21 mouse cellular contexts compared by ENCODE assay signal in the genomic region with DNA sequence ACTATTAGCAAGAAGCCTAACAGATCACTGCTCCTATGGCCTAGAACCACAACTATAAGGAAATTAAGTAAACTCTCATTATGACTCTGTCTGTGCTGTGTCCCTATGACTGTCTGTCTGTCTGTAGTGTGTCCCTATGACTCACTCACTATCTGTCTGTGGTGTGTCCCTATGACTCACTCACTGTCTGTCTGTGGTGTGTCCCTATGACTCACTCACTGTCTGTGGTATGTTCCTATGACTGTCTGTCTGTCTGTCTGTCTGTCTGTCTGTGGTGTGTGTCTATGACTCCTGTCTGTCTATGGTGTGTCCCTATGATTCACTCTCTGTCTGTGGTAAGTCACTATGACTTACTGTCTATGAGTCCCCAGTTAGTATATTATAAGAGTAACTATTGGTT. TPM values are rescaled to one million over a fixed set of nuclear protein-coding genes. Genes with fewer than 3 reads are reported as not detected.
DNase-seq lines count a peak whose midpoint lies in the region; ATAC-seq and TF ChIP-seq lines count a peak whose summit lies in the region.
"Had no signal": no experiment of that assay in that cellular context is flagged by ENCODE, and none has a peak within 500 bp of the region (broad histone marks: within the 10 kb centered on the region; RNA-seq: fewer than 3 reads in every experiment).

No protein-coding gene starts in this region.

- ATAC-seq in lung, postnatal 0 days, result peak; percentile 55
- no peak for ATAC-seq in Patski
- ATAC-seq in inflammation-experienced regulatory T-cells, adult 6 months, result peak; percentile 89

- H3K9me3 ChIP-seq in lung, postnatal 0 days (ENCODE audit: low read length), result no peaks in the 10 kb centered on the region
- H3K9me3 ChIP-seq: embryonic facial prominence, embryonic 12.5 days; limb, embryonic 13.5 days had no signal

- in situ Hi-C loops in Patski (cut with MboI; ENCODE audit: low pct_unique_long_range_greater_than_20kb), result no loop called here

- no peak overlapping the region for H3K4me2 ChIP-seq in lung, postnatal 0 days (replicated peaks; ENCODE audit: low read depth, low read length)
- H3K4me2 ChIP-seq: embryonic facial prominence, embryonic 12.5 days; limb, embryonic 13.5 days had no signal

- no peak for DNase-seq in lung, postnatal 0 days (ENCODE audit: low spot score)
- DNase-seq in lung, postnatal 25 days (ENCODE audit: low spot score), result no peak
- peak; percentile 34 for DNase-seq in Patski (ENCODE audit: low read depth, low spot score)
- no peak for DNase-seq in kidney, postnatal 14 days
- no peak for DNase-seq in left cerebral cortex, postnatal 14 days (ENCODE audit: low spot score in 2 of 2)
- no peak for DNase-seq in left cerebral cortex, adult 18-20 months (ENCODE audit: low spot score in 2 of 2)
- DNase-seq: cerebellum, postnatal 10 days; heart, postnatal 4 days; kidney, adult 11 months; kidney, postnatal 36 days; lung, adult 18-20 months; right cerebral cortex, adult 18-20 months had no signal

- H3K27ac ChIP-seq in lung, postnatal 0 days (ENCODE audit: low read length), result no peak overlapping the region
- H3K27ac ChIP-seq: embryonic facial prominence, embryonic 12.5 days; limb, embryonic 13.5 days had no signal

- TF ChIP-seq CTCF in lung, postnatal 0 days (IDR thresholded peaks at IDR 0.05), result no peak
- TF ChIP-seq CTCF in Patski (IDR thresholded peaks at IDR 0.05), result no peak

- peaks cover 27% of the 10 kb centered on the region for H3K36me3 ChIP-seq in lung, postnatal 0 days (ENCODE audit: insufficient read depth, low read length)

- H3K27me3 ChIP-seq in lung, postnatal 0 days (replicated peaks; ENCODE audit: insufficient read depth, low read length), result no peaks in the 10 kb centered on the region
- H3K27me3 ChIP-seq in Patski, result no peaks in the 10 kb centered on the region
- H3K27me3 ChIP-seq: embryonic facial prominence, embryonic 12.5 days; limb, embryonic 13.5 days had no signal

- no peaks in the 10 kb centered on the region for H3K4me1 ChIP-seq in lung, postnatal 0 days (ENCODE audit: insufficient read depth, low read depth, low read length)
- H3K4me1 ChIP-seq: embryonic facial prominence, embryonic 12.5 days had no signal

- CTCF ChIA-PET in Patski (lab: Charles Lee), result no interaction called here

- no peak overlapping the region for H3K4me3 ChIP-seq in lung, postnatal 0 days (ENCODE audit: low read depth, low read length)
- H3K4me3 ChIP-seq: embryonic facial prominence, embryonic 12.5 days; limb, embryonic 13.5 days had no signal

- no peak overlapping the region for H3K9ac ChIP-seq in lung, postnatal 0 days (replicated peaks; ENCODE audit: low read depth)
- H3K9ac ChIP-seq: embryonic facial prominence, embryonic 12.5 days; limb, embryonic 13.5 days had no signal

- peak; percentile 19; the same call in 1 of the 2 replicates for TF ChIP-seq EP300 in lung, postnatal 0 days (IDR thresholded peaks at IDR 0.05)

- intact Hi-C loops in left cerebral cortex, postnatal 14 days (cut with DNase I), result no loop called here

- POLR2A ChIA-PET in Patski (lab: Charles Lee), result no interaction called here

RNA-seq across cellular contexts. Expression of a gene that starts 32.5 kb away (rescaled TPM):
- polyA plus RNA-seq in lung, postnatal 0 days (2015; fragmentation: Nextera tagmentation; extraction: Ambion mirVana), result 21.0 TPM in 2 replicates
- polyA plus RNA-seq in Patski (2021), result 66.9 TPM
- 10 to 100 TPM; 12.3 to 23.7 (median 23.2) TPM for polyA plus RNA-seq in inflammation-experienced regulatory T-cells, adult 6 months (2017; shearing (Covaris generic))
- 100 to 1,000 TPM; 104 to 105 TPM for total RNA-seq in left cerebral cortex, postnatal 14 days (2021)
- 10 to 100 TPM; 88.7 to 93.5 TPM for total RNA-seq in left cerebral cortex, adult 18-20 months (2021)

RNA-seq across cellular contexts. Expression of a gene that starts 40.2 kb away (rescaled TPM):
- not detected in 2 replicates for polyA plus RNA-seq in lung, postnatal 0 days (2015; fragmentation: Nextera tagmentation; extraction: Ambion mirVana)
- polyA plus RNA-seq in Patski (2021), result not detected
- polyA plus RNA-seq in inflammation-experienced regulatory T-cells, adult 6 months (2017; shearing (Covaris generic)), result not detected
- not detected for total RNA-seq in left cerebral cortex, postnatal 14 days (2021)
- not detected for total RNA-seq in left cerebral cortex, adult 18-20 months (2021)
- total RNA-seq: ES-E14; gastrocnemius, adult 18-20 months; heart, adult 8-10 months; heart, postnatal 4 days; neutrophil, adult 5-6 weeks had no signal
- polyA plus RNA-seq: embryonic facial prominence, embryonic 12.5 days; forebrain, embryonic 11.5 days; limb, embryonic 13.5 days; spleen, adult 2 months had no signal

RNA-seq across cellular contexts. Expression of a gene that starts 52.4 kb away (rescaled TPM):
- not detected in 2 replicates for polyA plus RNA-seq in lung, postnatal 0 days (2015; fragmentation: Nextera tagmentation; extraction: Ambion mirVana)
- polyA plus RNA-seq in Patski (2021), result not detected
- polyA plus RNA-seq in inflammation-experienced regulatory T-cells, adult 6 months (2017; shearing (Covaris generic)), result under 1 TPM in 1 of 3 experiments, not detected in 2; 0.16 TPM
- total RNA-seq in left cerebral cortex, postnatal 14 days (2021), result under 1 TPM; 0.22 to 0.25 TPM
- total RNA-seq in left cerebral cortex, adult 18-20 months (2021), result not detected
- total RNA-seq: ES-E14; gastrocnemius, adult 18-20 months; heart, postnatal 4 days; neutrophil, adult 5-6 weeks had no signal
- polyA plus RNA-seq: embryonic facial prominence, embryonic 12.5 days; forebrain, embryonic 11.5 days had no signal
